Mouse (Mus musculus) forebrain, embryonic 14.5 days (tissue): Measurements from ENCODE around the gene Herc1. TPM values are rescaled to one million over a fixed set of nuclear protein-coding genes. Genes with fewer than 3 reads are reported as not detected.

ENCODE experiments used
- ATAC-seq: fragments of 200-750 bp; cut with Nextera tagmentation; 2 replicates; pipeline ENCODE4 v1.8.0; 2017; ENCODE audit warnings: mild to moderate bottlenecking, moderate library complexity
- DNase-seq: peaks from one replicate; pipeline ENCODE4 v3.0.0-alpha.2; 2015; ENCODE audit warnings: low spot score
- H3K27ac ChIP-seq: fragments of 300-500 bp; sonication (generic); 2 replicates; pipeline ENCODE4 v1.5.1; 2014; ENCODE audit warnings: low read depth, mild to moderate bottlenecking, control low read depth, low read length, moderate library complexity
- H3K27me3 ChIP-seq: fragments of 300-500 bp; sonication (generic); replicated peaks from 2 replicates; pipeline ENCODE4 v1.6.1; 2014; ENCODE audit warnings: low read length, control low read depth, mixed read lengths; ENCODE audit not compliant: control insufficient read depth, insufficient read depth
- H3K36me3 ChIP-seq: fragments of 300-500 bp; sonication (generic); 2 replicates; pipeline ENCODE4 v1.6.1; 2014; ENCODE audit warnings: low read length, control low read depth; ENCODE audit not compliant: control insufficient read depth, insufficient read depth
- H3K4me1 ChIP-seq: fragments of 300-500 bp; sonication (generic); 2 replicates; pipeline ENCODE4 v1.6.1; 2014; ENCODE audit warnings: antibody characterized with exemption, low read length, control low read depth; ENCODE audit not compliant: control insufficient read depth, insufficient read depth
- H3K4me2 ChIP-seq: fragments of 300-500 bp; sonication (generic); 2 replicates; pipeline ENCODE4 v1.6.1; 2014; ENCODE audit warnings: mild to moderate bottlenecking, control low read depth, low read length
- H3K4me3 ChIP-seq: fragments of 300-500 bp; sonication (generic); 2 replicates; pipeline ENCODE4 v1.5.1; 2014; ENCODE audit warnings: low read depth, low read length, control low read depth
- H3K9ac ChIP-seq: fragments of 300-500 bp; sonication (generic); 2 replicates; pipeline ENCODE4 v1.6.1; 2014; ENCODE audit warnings: mild to moderate bottlenecking, low read length, control low read depth, moderate library complexity
- H3K9me3 ChIP-seq: fragments of 300-500 bp; sonication (generic); replicated peaks from 2 replicates; pipeline ENCODE4 v1.6.1; 2016; ENCODE audit warnings: low read length, control low read depth, mixed read lengths; ENCODE audit not compliant: control insufficient read depth
- WGBS: fragments of 180-500 bp; shearing (Covaris S2); extraction: QIAGEN DNeasy Blood & Tissue Kit; methylation state at CpG from one replicate; pipeline ENCODE4 v1.1.7; 2014; 5-methylcytosine and 5-hydroxymethylcytosine counted together
- polyA plus RNA-seq: library from polyadenylated mRNA; unstranded; fragments of >200 nt; fragmentation: Nextera tagmentation; extraction: Ambion mirVana; gene quantifications from 2 replicates; pipeline ENCODE4 v1.2.1, GENCODE M21; 2014

Herc1 gene
- polyA plus RNA-seq, 1 experiment from 2014 or later = 31.9 TPM

GRCm38 (mm10) chr9:66517746-66518145 lies 167.5 kb downstream of the Herc1 start:
- DNase-seq (no peak), ATAC-seq (no peak)
- 91% methylated on average over 10 of the region's 10 CpGs for WGBS
- Histone ChIP-seq H3K4me1 (no peaks in the 10 kb centered on the region), H3K9ac (no peak overlapping the region), H3K27ac (no peak overlapping the region), H3K36me3 (peaks cover 89% of the 10 kb centered on the region), H3K4me2 (no peak overlapping the region), H3K27me3 (no peaks in the 10 kb centered on the region), H3K4me3 (no peak overlapping the region), H3K9me3 (no peaks in the 10 kb centered on the region)

GRCm38 (mm10) chr9:66518251-66518650 lies 168.0 kb downstream of the Herc1 start:
- no peak for DNase-seq
- Histone ChIP-seq H3K27ac (no peak overlapping the region), H3K36me3 (peaks cover 87% of the 10 kb centered on the region), H3K9ac (no peak overlapping the region), H3K27me3 (no peaks in the 10 kb centered on the region), H3K4me2 (no peak overlapping the region), H3K4me3 (no peak overlapping the region), H3K9me3 (no peaks in the 10 kb centered on the region), H3K4me1 (no peaks in the 10 kb centered on the region)
- WGBS = 93% methylated on average over 5 of the region's 5 CpGs
- ATAC-seq = no peak

- H3K4me1 ChIP-seq = no peaks in the 10 kb centered on the region
- H3K9ac ChIP-seq = no peak overlapping the region
- peaks cover 92% of the 10 kb centered on the region for H3K36me3 ChIP-seq
- no peak for ATAC-seq
- H3K27me3 ChIP-seq = no peaks in the 10 kb centered on the region
- DNase-seq = no peak
- no peak overlapping the region for H3K27ac ChIP-seq
- H3K4me2 ChIP-seq = no peak overlapping the region
- no peak overlapping the region for H3K4me3 ChIP-seq
- no peaks in the 10 kb centered on the region for H3K9me3 ChIP-seq
- WGBS = 65% methylated on average over 5 of the region's 5 CpGs
These were observed 168.7 kb downstream of the Herc1 start for GRCm38 (mm10) chr9:66518901-66519300.

GRCm38 (mm10) chr9:66520299-66520698 lies 170.0 kb downstream of the Herc1 start:
- H3K9ac ChIP-seq = no peak overlapping the region
- no peak for ATAC-seq

GRCm38 (mm10) chr9:66521595-66521994 lies 171.3 kb downstream of the Herc1 start:
- ATAC-seq (no peak), DNase-seq (no peak)
- no peak overlapping the region for H3K27ac ChIP-seq
- no peak overlapping the region for H3K4me2 ChIP-seq
- H3K4me3 ChIP-seq = no peak overlapping the region
- 98% methylated on average over 3 of the region's 3 CpGs for WGBS
- peaks cover 89% of the 10 kb centered on the region for H3K36me3 ChIP-seq
- no peaks in the 10 kb centered on the region for H3K27me3 ChIP-seq
- H3K4me1 ChIP-seq = no peaks in the 10 kb centered on the region
- no peak overlapping the region for H3K9ac ChIP-seq
- no peaks in the 10 kb centered on the region for H3K9me3 ChIP-seq

More at GRCm38 (mm10) chr9:66520299-66520698, 170.0 kb downstream of the Herc1 start:
- Histone ChIP-seq H3K9me3 (no peaks in the 10 kb centered on the region), H3K36me3 (peaks cover 90% of the 10 kb centered on the region), H3K4me1 (no peaks in the 10 kb centered on the region), H3K27ac (no peak overlapping the region), H3K4me3 (no peak overlapping the region), H3K27me3 (no peaks in the 10 kb centered on the region), H3K4me2 (no peak overlapping the region)
- 96% methylated on average over 4 of the region's 4 CpGs for WGBS
- no peak for DNase-seq

GRCm38 (mm10) chr9:66542785-66543184 lies 192.5 kb downstream of the Herc1 start:
- 90% methylated on average over 4 of the region's 4 CpGs for WGBS
- ATAC-seq (no peak), DNase-seq (no peak)
- peaks cover 70% of the 10 kb centered on the region for H3K36me3 ChIP-seq
- no peak overlapping the region for H3K9ac ChIP-seq
- no peak overlapping the region for H3K27ac ChIP-seq
- 0 out of 2 replicates have a peak, but pooled peaks cover 1% of the 10 kb centered on the region for H3K4me1 ChIP-seq
- H3K4me2 ChIP-seq = no peak overlapping the region
- no peak overlapping the region for H3K4me3 ChIP-seq
- H3K27me3 ChIP-seq = no peaks in the 10 kb centered on the region
- no peaks in the 10 kb centered on the region for H3K9me3 ChIP-seq

Other genes with a start within 250 kb of the Herc1 start
- 111 and 120 TPM in 2 replicates for gene Snx1, start 223.9 kb upstream of the Herc1 start, polyA plus RNA-seq
- gene Ciao2a, start 223.8 kb upstream of the Herc1 start, polyA plus RNA-seq = 79.8 and 81.2 TPM in 2 replicates
- 2.2 and 2.3 TPM in 2 replicates for gene Dapk2, start 192.2 kb upstream of the Herc1 start, polyA plus RNA-seq
- gene Fbxl22, start 164.1 kb downstream of the Herc1 start, polyA plus RNA-seq = 1.3 and 1.9 TPM in 2 replicates
- 125 and 134 TPM in 2 replicates for gene Usp3, start 242.7 kb downstream of the Herc1 start, polyA plus RNA-seq